Mouse (Mus musculus) ES-E14 (cell line): Measurements from ENCODE around the gene Rhbg. TPM values are rescaled to one million over a fixed set of nuclear protein-coding genes. Genes with fewer than 3 reads are reported as not detected.

Experiments used
- DNase-seq: peaks from one replicate; pipeline ENCODE4 v3.0.0-alpha.2; 2013; ENCODE audit warnings: low read depth, low spot score
- H3K27ac ChIP-seq: 2 replicates; pipeline ENCODE4 v1.5.1; 2012; ENCODE audit warnings: low read depth, mild to moderate bottlenecking, low read length, moderate library complexity, mixed read lengths; ENCODE audit not compliant: poor library complexity, insufficient read depth, severe bottlenecking
- H3K36me3 ChIP-seq: 2 replicates; pipeline ENCODE4 v1.6.1; 2012; ENCODE audit warnings: mild to moderate bottlenecking, low read length, moderate library complexity, mixed read lengths; ENCODE audit not compliant: control insufficient read depth, poor library complexity, insufficient read depth, severe bottlenecking
- H3K4me1 ChIP-seq, 2 experiments: fragments of 150-350 bp in 1 of 2; sonication (generic) in 1 of 2; 2 replicates each; pipeline ENCODE4 v1.6.1; 2012; ENCODE audit warnings: low read length in 2 of 2, mild to moderate bottlenecking in 1 of 2, mixed read lengths in 1 of 2; ENCODE audit not compliant: control insufficient read depth in 2 of 2, insufficient read depth in 2 of 2, poor library complexity in 1 of 2
- H3K4me3 ChIP-seq, 2 experiments: fragments of 150-350 bp in 1 of 2; sonication (generic) in 1 of 2; 2 replicates each; pipeline ENCODE4 v1.5.1; 2012; ENCODE audit warnings: low read length in 2 of 2, low read depth in 1 of 2, mild to moderate bottlenecking in 1 of 2, mixed read lengths in 1 of 2; ENCODE audit not compliant: insufficient read depth in 1 of 2, poor library complexity in 1 of 2, severe bottlenecking in 1 of 2
- H3K9ac ChIP-seq: 2 replicates; pipeline ENCODE4 v1.6.1; 2012; ENCODE audit warnings: low read depth, mild to moderate bottlenecking, low read length, mixed read lengths; ENCODE audit not compliant: poor library complexity, insufficient read depth, severe bottlenecking
- H3K9me3 ChIP-seq: fragments of 150-350 bp; sonication (generic); 2 replicates; pipeline ENCODE4 v1.6.1; 2012; ENCODE audit warnings: low read depth, mild to moderate bottlenecking, low read length; ENCODE audit not compliant: control insufficient read depth, insufficient read depth
- CHD2 ChIP-seq: IDR thresholded peaks from 2 replicates; pipeline ENCODE4 v1.6.1; 2014; ENCODE audit warnings: mild to moderate bottlenecking, low read depth, low read length, inconsistent platforms
- HCFC1 ChIP-seq: IDR thresholded peaks from 2 replicates; pipeline ENCODE4 v1.6.1; 2012; ENCODE audit warnings: low read length, inconsistent platforms, borderline replicate concordance; ENCODE audit not compliant: insufficient read depth
- MAFK ChIP-seq: IDR thresholded peaks from 2 replicates; pipeline ENCODE4 v1.6.1; 2014; ENCODE audit warnings: mild to moderate bottlenecking, low read depth, low read length, inconsistent platforms; ENCODE audit not compliant: insufficient read depth
- ZC3H11A ChIP-seq: IDR thresholded peaks from 2 replicates; pipeline ENCODE4 v1.6.1; 2012; ENCODE audit warnings: low read depth, mild to moderate bottlenecking, inconsistent platforms, low read length, borderline replicate concordance
- ZNF384 ChIP-seq: IDR thresholded peaks from 2 replicates; pipeline ENCODE4 v1.6.1; 2012; ENCODE audit warnings: low read depth, low read length, inconsistent platforms
- in situ Hi-C, 2 experiments: fragments of 600-800 bp; cut with MboI; formaldehyde crosslinking; loops; one replicate each; pipeline ENCODE4 v1.15.1; 2025; ENCODE audit warnings: low sequenced_read_pairs in 2 of 2, inconsistent platforms in 1 of 2; ENCODE audit not compliant: unreplicated experiment in 2 of 2
- total RNA-seq: library from RNA; depleted of rRNA; stranded (reverse); fragments of 300-350 nt; gene quantifications from 2 replicates; pipeline ENCODE4 v1.2.3, GENCODE M21; 2012

The Rhbg gene
- total RNA-seq, 1 experiment = 3.4 TPM

DNA sequence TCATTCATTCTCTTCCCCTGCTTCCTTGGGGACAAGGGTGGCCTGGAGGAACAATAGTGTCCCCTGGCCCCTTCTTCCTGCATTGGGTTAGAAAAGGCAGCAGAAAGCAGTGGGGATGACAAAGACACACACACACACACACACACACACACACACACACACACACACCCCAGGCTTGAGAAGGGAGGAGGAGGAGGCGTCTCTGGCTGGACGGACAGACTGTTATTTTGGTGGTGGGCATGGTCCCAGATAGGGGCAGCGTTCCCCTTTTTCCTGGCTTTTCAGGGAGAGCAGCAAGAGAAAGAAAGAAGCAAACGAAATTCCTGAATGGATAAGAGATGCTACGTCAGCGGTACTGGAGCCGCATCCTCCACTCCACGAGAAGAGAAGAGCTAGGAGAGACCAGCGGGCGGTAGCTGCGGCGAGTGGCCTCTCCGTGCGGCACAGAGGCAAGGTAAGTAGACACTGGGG, 47.6 kb downstream of the Rhbg start:
- no peaks in the 10 kb centered on the region for H3K36me3 ChIP-seq
- H3K4me1 ChIP-seq = no peaks in the 10 kb centered on the region
- in situ Hi-C loops = no loop called here
- no peak for DNase-seq
- H3K4me3 ChIP-seq = no peak overlapping the region
- no peak for TF ChIP-seq MAFK
- no peak for TF ChIP-seq ZNF384
- TF ChIP-seq CHD2 = no peak
- no peak for TF ChIP-seq ZC3H11A
- TF ChIP-seq HCFC1 = no peak
- no peaks in the 10 kb centered on the region for H3K9me3 ChIP-seq
- no peak overlapping the region for H3K9ac ChIP-seq
- no peak overlapping the region for H3K27ac ChIP-seq

GRCm38 (mm10) chr3:88206500-88206899, 48.0 kb downstream of the Rhbg start:
- no peak for TF ChIP-seq HCFC1
- no peak for TF ChIP-seq ZC3H11A
- TF ChIP-seq MAFK = no peak
- TF ChIP-seq ZNF384 = no peak
- TF ChIP-seq CHD2 = no peak
- H3K36me3 ChIP-seq = no peaks in the 10 kb centered on the region
- in situ Hi-C loops = no loop called here
- no peak overlapping the region for H3K4me3 ChIP-seq
- H3K27ac ChIP-seq = no peak overlapping the region
- H3K4me1 ChIP-seq = no peaks in the 10 kb centered on the region
- no peak for DNase-seq
- no peak overlapping the region for H3K9ac ChIP-seq
- no peaks in the 10 kb centered on the region for H3K9me3 ChIP-seq

GRCm38 (mm10) chr3:88205563-88206491, 48.7 kb downstream of the Rhbg start:
- TF ChIP-seq CHD2 = no peak
- no peak for TF ChIP-seq ZNF384
- TF ChIP-seq MAFK = no peak
- TF ChIP-seq HCFC1 = no peak
- TF ChIP-seq ZC3H11A = no peak
- Histone ChIP-seq H3K27ac (no peak overlapping the region), H3K4me1 (no peaks in the 10 kb centered on the region), H3K9me3 (no peaks in the 10 kb centered on the region), H3K9ac (no peak overlapping the region), H3K36me3 (no peaks in the 10 kb centered on the region), H3K4me3 (no peak overlapping the region)
- in situ Hi-C loops = no loop called here
- no peak for DNase-seq

DNA sequence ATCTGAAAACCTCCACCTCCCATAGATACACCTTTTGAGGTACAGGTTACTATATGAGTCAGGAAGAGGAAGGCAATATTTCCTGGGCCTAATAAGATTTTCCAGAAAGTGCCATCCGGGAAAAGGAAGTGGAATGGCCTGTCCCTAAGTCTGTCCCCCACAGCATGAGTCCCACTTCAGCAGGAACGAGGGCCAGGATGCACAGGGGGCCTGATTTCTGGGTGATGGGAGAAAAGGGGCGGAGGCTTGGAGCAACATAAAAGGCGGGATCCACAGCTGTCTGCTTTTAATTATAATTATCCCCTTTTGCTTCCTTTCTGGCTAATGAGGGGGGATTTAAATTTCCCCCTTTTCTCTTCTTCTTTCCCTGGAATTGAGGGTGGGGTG, 49.3 kb downstream of the Rhbg start:
- Histone ChIP-seq H3K27ac (no peak overlapping the region), H3K4me1 (0 out of 4 replicates have a peak, but pooled peaks cover 0 to 2% of the 10 kb centered on the region in 2 experiments), H3K4me3 (no peak overlapping the region), H3K9me3 (no peaks in the 10 kb centered on the region), H3K9ac (no peak overlapping the region), H3K36me3 (no peaks in the 10 kb centered on the region)
- DNase-seq = no peak
- TF ChIP-seq ZC3H11A (no peak), CHD2 (no peak), ZNF384 (no peak), HCFC1 (no peak), MAFK (no peak)
- in situ Hi-C loops = no loop called here
